Mouse (Mus musculus) urinary bladder, postnatal 25 days (tissue): ENCODE measurements around the gene Ankrd34b.

ENCODE experiments used
- DNase-seq: peaks from one replicate; pipeline ENCODE4 v3.0.0; 2022; ENCODE audit warnings: low spot score

The Ankrd34b gene

GRCm38 (mm10) chr13:92425758-92426264, at the start of gene Ankrd34b:
Gene Ankrd34b, plus strand, starts transcription at chr13:92425896.
- peak; percentile 3 for DNase-seq

- DNase-seq, result no peak
These were observed 38.3 kb upstream of the Ankrd34b start for GRCm38 (mm10) chr13:92387367-92387766.

- no peak for DNase-seq
These were observed 32.5 kb upstream of the Ankrd34b start for GRCm38 (mm10) chr13:92393047-92393661.

- DNase-seq, result no peak
These were observed 27.0 kb upstream of the Ankrd34b start for GRCm38 (mm10) chr13:92398491-92399384.

GRCm38 (mm10) chr13:92402063-92402462, 23.6 kb upstream of the Ankrd34b start:
- no peak for DNase-seq

GRCm38 (mm10) chr13:92403496-92403895, 22.2 kb upstream of the Ankrd34b start:
- DNase-seq, result no peak

GRCm38 (mm10) chr13:92410486-92410885, 15.2 kb upstream of the Ankrd34b start:
- no peak for DNase-seq

GRCm38 (mm10) chr13:92419630-92420029, 6.1 kb upstream of the Ankrd34b start:
- no peak for DNase-seq

GRCm38 (mm10) chr13:92423711-92424110, 2.0 kb upstream of the Ankrd34b start:
- no peak for DNase-seq

- DNase-seq, result no peak
These were observed 777 bp downstream of the Ankrd34b start for GRCm38 (mm10) chr13:92426294-92427051.

GRCm38 (mm10) chr13:92427351-92427855, 1.7 kb downstream of the Ankrd34b start:
- DNase-seq, result no peak

- DNase-seq, result no peak
These were observed 13.0 kb downstream of the Ankrd34b start for GRCm38 (mm10) chr13:92438656-92439055.

GRCm38 (mm10) chr13:92440286-92440685, 14.6 kb downstream of the Ankrd34b start:
- no peak for DNase-seq

- DNase-seq, result no peak
These were observed 21.2 kb downstream of the Ankrd34b start for GRCm38 (mm10) chr13:92446872-92447271.

GRCm38 (mm10) chr13:92464698-92465097, 39.0 kb downstream of the Ankrd34b start:
- DNase-seq, result no peak

- no peak for DNase-seq
These were observed 42.2 kb downstream of the Ankrd34b start for GRCm38 (mm10) chr13:92467891-92468290.

GRCm38 (mm10) chr13:92469381-92469780, 43.7 kb downstream of the Ankrd34b start:
- no peak for DNase-seq

GRCm38 (mm10) chr13:92470151-92470550, 44.5 kb downstream of the Ankrd34b start:
- no peak for DNase-seq

GRCm38 (mm10) chr13:92483348-92483747, 57.7 kb downstream of the Ankrd34b start:
- DNase-seq, result peak; percentile 17

- DNase-seq, result peak; percentile 80
These were observed 58.3 kb downstream of the Ankrd34b start, which contains the start of gene Fam151b for GRCm38 (mm10) chr13:92483852-92484463. Gene Fam151b, minus strand, starts transcription at chr13:92484015.

GRCm38 (mm10) chr13:92490817-92491216, 65.1 kb downstream of the Ankrd34b start:
- DNase-seq, result no peak
